Mouse (Mus musculus): ENCODE data around the gene 4930435E12Rik. TPM values are rescaled to one million over a fixed set of nuclear protein-coding genes. Genes with fewer than 3 reads are reported as not detected.

4930435E12Rik gene
- total RNA-seq, 2 experiments from 2014 or later, result not detected

- intact Hi-C loops (cut with DNase I), result no loop called here
- no peak for DNase-seq (ENCODE audit: low spot score)
Observed at GRCm38 (mm10) chr16:38772906-38773496, 55.5 kb downstream of the 4930435E12Rik start.

GRCm38 (mm10) chr16:38771145-38771544 lies 57.4 kb downstream of the 4930435E12Rik start:
- no peak for DNase-seq (ENCODE audit: low spot score)
- intact Hi-C loops (cut with DNase I), result no loop called here

- DNase-seq (ENCODE audit: low spot score), result no peak
- intact Hi-C loops (cut with DNase I), result no loop called here
Observed at GRCm38 (mm10) chr16:38769529-38769928, 59.0 kb downstream of the 4930435E12Rik start.

GRCm38 (mm10) chr16:38768386-38768785 lies 60.2 kb downstream of the 4930435E12Rik start:
- intact Hi-C loops (cut with DNase I), result no loop called here
- no peak for DNase-seq (ENCODE audit: low spot score)

- no peak for DNase-seq (ENCODE audit: low spot score)
- intact Hi-C loops (cut with DNase I), result no loop called here
Observed at GRCm38 (mm10) chr16:38767761-38768160, 60.8 kb downstream of the 4930435E12Rik start.

GRCm38 (mm10) chr16:38766671-38767070 lies 61.9 kb downstream of the 4930435E12Rik start:
- intact Hi-C loops (cut with DNase I), result no loop called here

DNA sequence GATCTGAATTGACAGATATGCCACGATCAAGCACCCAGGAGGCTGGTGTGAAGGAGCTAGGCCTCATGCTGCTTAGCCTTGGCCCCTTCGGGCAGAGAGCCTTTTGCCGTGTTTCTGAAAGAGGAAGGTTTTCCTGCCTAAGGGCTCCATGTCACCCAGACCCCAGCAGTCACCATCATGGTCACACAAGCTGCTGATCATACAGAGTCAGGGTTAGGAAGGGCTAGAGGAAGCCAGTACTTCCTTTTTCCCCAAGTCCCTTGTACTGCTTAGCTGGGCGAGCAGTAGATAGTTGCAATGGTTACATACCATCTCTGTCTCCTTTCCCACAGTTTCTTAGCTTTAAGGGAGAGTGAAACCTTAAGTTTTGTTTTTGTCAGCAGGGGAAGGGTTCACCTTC lies 65.0 kb downstream of the 4930435E12Rik start:
- DNase-seq (ENCODE audit: low spot score), result no peak
- intact Hi-C loops (cut with DNase I), result loop anchor here (5.0 kb wide), 1 partner anchor 49 kb away; no protein-coding TSS in a partner anchor

More at GRCm38 (mm10) chr16:38766671-38767070, 61.9 kb downstream of the 4930435E12Rik start:
- DNase-seq (ENCODE audit: low spot score), result no peak

- DNase-seq (ENCODE audit: low spot score), result no peak
- intact Hi-C loops (cut with DNase I), result loop anchor here (5.0 kb wide), 1 partner anchor 50 kb away; no protein-coding TSS in a partner anchor
Observed at GRCm38 (mm10) chr16:38762401-38762800, 66.1 kb downstream of the 4930435E12Rik start.

Other genes starting within 250 kb of the 4930435E12Rik start
- gene Arhgap31, start 115.5 kb downstream of the 4930435E12Rik start, total RNA-seq (2021), result 10 to 100 TPM; 34.8 to 48.2 TPM
- 10 to 100 TPM in 1 of 2 experiments, 1 to 10 TPM in 1; 9.2 to 11.0 TPM for gene B4galt4, start 86.5 kb downstream of the 4930435E12Rik start, total RNA-seq (2021)
- 1 to 10 TPM; 4.4 to 6.8 TPM for gene Upk1b, start 28.4 kb downstream of the 4930435E12Rik start, total RNA-seq (2021)
- gene Igsf11, start 63.9 kb upstream of the 4930435E12Rik start, total RNA-seq (2021), result under 1 TPM; 0.47 to 0.53 TPM